Mouse (Mus musculus) frontal cortex, adult 2 months (tissue): Measurements from ENCODE around the gene Net1. TPM values are rescaled to one million over a fixed set of nuclear protein-coding genes. Genes with fewer than 3 reads are reported as not detected.
"Not testable (repeated sequence)": the region's sequence is repeated elsewhere in the genome, so short reads cannot be mapped to it uniquely, and the experiment has no call there.

ENCODE experiments used
- DNase-seq, 2 experiments: peaks; one replicate each; pipeline ENCODE4 v3.0.0; 2022; ENCODE audit warnings: low spot score in 1 of 2; ENCODE audit errors: extremely low spot score in 1 of 2
- polyA plus RNA-seq: library from polyadenylated mRNA; depleted of rRNA; stranded (reverse); fragments of >200 nt; gene quantifications from 2 replicates; pipeline ENCODE4 v1.2.3, GENCODE M21; 2012; rRNA removed

The Net1 gene
- polyA plus RNA-seq = 12.4 and 18.1 TPM in 2 replicates

GRCm38 (mm10) chr13:3917571-3918311 is at the start of gene Net1, which contains the start of gene Tubal3:
Gene Net1 (minus strand): TSS chr13:3918220.
Gene Tubal3 (plus strand): TSS chr13:3918274.
- peak; percentile 70 to 94 for DNase-seq

DNA sequence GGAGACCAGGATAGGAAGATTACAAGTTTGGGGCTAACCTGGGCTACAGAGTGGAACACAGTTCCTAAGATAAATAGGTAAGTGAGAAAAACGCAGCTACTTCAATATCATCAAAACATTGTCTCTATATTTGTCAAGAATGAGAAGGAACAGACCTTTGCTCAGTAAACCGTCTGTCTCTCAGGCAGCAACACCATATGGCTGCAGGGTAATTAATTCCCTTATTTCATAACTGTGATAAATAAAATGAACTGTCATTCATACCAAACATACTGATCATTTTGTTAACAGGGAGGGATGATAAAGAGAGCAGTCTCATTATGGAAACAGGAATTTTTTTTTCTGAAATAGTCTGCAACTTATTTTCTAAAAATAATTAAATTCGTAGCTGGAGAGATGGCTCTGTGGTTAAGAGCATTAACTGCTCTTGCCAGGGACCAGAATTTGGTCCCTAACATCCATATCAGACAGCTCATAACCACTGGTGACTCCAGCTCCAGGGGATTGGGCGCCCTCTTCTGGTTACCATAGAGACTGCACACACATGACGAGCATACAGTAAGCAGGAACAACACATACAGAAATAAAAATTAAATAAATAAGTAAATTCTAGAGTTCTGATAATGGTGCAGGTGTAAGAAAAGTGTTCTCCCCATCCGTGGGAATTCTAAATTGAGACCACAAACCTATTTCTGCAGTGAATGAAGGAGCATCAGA is 33.3 kb upstream of the Net1 start:
- DNase-seq = no peak

- DNase-seq = no peak
Measured at GRCm38 (mm10) chr13:3949477-3949876, 31.5 kb upstream of the Net1 start.

- no peak for DNase-seq
Measured at GRCm38 (mm10) chr13:3947267-3947666, 29.2 kb upstream of the Net1 start.

DNA sequence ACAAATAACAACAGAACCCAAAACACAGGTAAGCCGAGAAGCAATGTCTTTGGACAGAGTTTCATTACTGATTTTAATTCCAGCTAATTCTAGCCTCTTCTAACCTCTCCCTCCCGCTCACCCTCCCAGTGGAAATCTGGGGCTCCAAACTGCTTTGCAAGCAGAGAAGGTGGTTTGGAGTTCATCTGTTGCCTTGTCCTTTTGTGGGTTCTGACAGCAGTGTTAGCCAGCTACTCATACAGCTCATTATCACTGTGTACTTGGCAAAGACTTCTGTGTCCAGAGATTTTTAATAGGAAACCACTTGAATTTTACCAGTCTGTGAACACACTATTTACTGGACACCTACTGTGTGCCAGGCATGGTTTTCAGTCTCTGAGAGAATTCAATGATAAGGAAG is 27.2 kb upstream of the Net1 start, which contains the start of gene Ucn3:
TSS of gene Ucn3 (minus strand) at position 101 of the 400 bp plus-strand sequence.
- no peak for DNase-seq

- DNase-seq = no peak
Measured at GRCm38 (mm10) chr13:3944699-3945098, 26.7 kb upstream of the Net1 start.

DNA sequence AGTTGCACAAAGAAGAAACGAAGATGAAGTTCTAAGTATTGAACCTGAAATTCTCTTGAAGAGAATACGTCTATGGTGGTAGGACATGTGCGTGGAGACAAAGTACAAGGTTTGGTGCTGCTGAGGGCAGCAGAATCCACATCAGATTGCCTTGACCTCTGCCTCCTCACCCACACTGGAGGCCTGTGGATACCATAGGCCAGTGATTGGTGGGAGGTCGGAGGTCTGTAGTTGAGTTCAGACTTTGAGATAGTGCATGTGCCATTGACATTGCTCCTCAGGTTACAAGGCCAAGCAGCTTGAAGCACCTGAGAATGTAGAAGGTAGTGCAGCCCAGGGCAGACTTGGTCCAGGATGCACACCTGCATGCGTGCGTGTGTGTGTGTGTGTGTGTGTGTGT is 8.0 kb upstream of the Net1 start:
- no peak for DNase-seq

GRCm38 (mm10) chr13:3925632-3926031 is 7.6 kb upstream of the Net1 start:
- DNase-seq = no peak

- DNase-seq = no peak
Measured at GRCm38 (mm10) chr13:3924483-3924882, 6.5 kb upstream of the Net1 start.

GRCm38 (mm10) chr13:3913504-3913903 is 4.5 kb downstream of the Net1 start:
- DNase-seq = no peak

DNA sequence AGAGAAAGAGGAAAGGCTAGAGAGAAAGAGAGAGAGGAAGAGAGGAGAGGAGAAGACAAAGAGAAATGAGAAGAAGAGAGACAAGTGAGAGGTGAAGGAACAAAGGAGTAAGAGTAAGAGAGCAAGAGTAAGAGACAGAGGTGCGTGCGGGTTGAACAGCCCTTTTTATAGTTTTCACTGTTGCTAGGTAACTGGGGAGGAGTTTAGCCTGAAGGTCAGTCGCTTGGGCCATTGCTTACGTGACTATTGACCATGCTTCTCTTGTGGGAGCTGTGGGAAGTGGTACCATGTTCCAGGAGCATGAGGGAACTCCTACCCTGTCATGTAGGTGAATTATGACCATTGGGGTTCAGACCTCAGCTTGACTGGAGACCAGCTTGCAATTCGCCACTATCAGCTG is 7.7 kb downstream of the Net1 start:
- DNase-seq = no peak

GRCm38 (mm10) chr13:3908262-3908661 is 9.8 kb downstream of the Net1 start:
- DNase-seq = no peak

DNA sequence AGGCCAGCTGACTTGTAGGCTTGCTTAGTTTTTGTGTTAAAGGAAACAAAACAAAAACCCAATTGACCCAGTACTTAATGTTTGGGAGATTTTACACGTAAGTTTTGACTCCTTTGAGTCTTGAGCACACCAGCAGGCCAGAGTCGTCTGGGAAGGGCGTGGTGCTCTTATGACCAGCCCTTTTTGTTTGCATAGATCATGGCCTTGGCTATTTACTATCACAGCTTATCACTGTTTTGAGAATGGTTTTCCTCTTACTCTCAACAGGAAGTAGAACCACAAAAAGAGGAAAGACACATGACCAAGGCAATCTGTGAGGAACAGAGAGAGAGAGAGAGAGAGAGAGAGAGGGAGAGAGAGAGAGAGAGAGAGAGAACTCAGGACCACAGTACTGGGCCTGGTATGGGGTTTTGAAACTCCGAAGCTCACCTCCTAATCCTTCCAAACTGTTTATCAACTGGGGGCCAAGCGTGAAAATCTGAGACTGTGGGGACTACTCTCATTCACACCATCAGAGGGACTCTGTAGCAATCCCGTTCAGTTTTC is 10.8 kb downstream of the Net1 start:
- DNase-seq = no peak

DNA sequence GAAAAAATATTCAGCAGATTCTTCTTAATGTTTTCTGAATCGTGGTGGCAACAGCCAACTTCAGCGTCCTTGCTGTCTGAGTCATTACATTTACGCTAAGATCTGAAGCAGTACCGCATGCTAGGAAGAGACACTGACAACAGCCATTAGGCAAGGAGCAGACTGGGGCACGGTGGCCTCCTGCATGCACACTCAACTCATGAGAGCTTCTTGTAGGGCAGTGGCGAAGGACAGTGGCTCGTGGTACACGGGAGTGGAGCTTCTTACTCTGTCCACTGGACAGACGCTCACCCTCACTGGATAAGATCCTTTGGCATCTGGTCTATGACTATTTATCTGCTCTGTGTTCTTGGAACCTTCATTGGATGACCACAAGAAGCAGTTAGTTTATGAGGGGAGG is 18.7 kb downstream of the Net1 start:
- no peak for DNase-seq

DNA sequence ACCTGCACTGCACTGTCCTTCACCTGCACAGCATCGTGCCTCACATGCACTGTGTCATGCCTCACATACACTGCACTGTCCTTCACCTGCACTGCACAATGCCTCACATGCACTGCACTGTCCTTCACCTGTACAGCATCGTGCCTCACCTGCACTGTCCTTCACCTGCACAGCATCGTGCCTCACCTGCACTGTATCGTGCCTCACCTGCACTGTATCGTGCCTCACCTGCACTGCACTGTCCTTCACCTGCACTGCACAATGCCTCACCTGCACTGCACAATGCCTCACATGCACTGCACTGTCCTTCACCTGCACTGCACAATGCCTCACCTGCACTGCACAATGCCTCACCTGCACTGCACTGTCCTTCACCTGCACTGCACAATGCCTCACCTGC is 19.8 kb downstream of the Net1 start:
- not testable (repeated sequence) for DNase-seq

GRCm38 (mm10) chr13:3896913-3897312 is 21.1 kb downstream of the Net1 start:
- peak; percentile 63 to 93 for DNase-seq

- no peak for DNase-seq
Measured at GRCm38 (mm10) chr13:3896032-3896431, 22.0 kb downstream of the Net1 start.

- DNase-seq = no peak
Measured at GRCm38 (mm10) chr13:3895397-3895980, 22.5 kb downstream of the Net1 start.

DNA sequence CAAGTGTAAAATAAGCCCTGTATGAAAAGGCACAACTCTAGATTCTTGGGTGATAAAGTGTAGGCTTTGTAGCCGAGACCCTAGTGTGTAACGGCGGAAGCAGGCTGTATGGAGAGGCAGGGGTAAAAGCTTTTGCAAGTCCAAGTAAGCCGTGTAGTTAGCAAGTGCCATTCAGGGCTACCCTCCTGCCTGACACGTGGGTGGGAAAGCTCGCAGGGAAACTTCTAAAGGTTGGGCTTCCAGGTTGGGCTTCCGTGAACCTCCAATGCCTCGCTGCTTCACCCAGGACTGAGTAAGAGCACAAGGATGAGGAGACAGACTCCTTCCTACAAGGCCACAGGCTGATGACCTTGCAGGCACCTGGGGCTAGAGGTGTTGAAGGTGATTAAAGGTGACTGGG is 23.5 kb downstream of the Net1 start:
- DNase-seq = no peak

DNA sequence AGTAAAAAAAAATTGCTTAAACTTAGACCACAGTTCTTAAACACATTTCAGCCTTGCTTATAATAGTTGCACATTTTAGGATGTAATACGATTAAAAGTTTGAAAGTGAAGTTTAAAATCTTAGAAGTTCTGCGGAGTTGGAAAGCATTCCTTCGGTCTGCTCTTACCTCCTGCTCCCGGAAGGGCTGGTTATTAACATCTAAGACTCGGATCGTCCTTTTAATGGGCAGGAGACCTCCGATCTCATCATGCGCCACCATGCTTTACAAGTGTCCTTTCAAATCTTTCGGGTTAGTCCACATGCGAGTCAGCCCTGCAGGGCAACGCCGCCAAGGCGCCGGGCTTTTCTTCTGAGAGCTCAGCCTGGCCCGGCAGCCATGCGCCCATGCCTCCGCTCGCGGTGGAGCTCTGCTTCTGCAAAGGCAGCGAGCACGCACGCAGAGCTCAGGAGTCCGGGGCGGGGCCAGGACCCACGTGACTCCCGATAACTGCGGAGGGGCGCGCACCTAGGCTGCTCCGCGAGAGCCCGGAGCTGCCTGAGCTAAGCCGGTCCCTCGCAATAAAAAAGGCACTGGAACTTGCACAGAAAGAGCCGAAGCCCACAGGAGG is 24.8 kb downstream of the Net1 start:
- DNase-seq = peak; percentile 73 to 91

GRCm38 (mm10) chr13:3892601-3893000 is 25.4 kb downstream of the Net1 start:
- no peak for DNase-seq
